Mouse (Mus musculus): ENCODE measurements at regions not wholly inside any gene's neighbourhood (a gene's known extent, or its start where the extent isn't known, plus 50 kb on each side); places are given as distances from the start of the nearest gene placed in this dataset.

DNA sequence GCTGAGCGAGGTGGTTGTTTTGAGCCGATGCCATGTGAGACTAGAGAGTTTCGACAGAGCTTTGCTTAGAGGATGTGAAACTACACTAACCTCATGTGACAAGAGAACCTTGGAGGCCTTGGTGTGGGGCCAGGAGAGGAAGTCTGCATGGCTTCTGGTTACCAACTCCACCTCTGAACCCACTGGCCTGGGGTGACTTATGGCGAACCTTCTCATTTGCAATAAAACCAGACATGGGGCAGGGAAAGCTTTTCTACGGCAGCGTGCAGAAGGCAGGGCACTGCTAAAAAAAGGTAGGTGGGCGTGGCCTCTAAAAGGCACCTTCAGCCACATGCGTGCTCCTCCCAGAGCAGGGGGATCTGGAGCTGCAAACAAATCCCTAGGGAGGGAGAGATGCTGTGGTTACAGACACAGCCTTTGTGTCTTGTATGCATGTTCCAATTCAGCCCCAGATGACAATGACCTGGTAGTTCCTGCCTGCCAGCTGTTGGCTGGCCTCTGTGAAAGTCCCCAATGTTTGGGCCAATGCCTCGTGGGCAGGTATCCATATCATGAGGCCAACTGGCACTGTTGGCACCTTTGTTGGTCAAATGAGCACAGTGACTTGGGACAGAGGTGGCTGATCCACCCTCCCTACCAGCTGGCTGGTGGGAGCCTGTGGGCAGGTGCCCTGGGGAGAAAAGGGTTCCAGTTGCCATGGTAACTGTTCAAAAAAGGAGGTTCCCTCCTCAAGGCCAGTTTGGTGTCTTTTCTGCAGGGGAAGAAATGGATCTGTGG, 127.5 kb upstream of the Map3k1 start:
- intact Hi-C loops (cut with DNase I), result no loop called here
- DNase-seq (ENCODE audit: low spot score in 2 of 2), result peak; percentile 7 to 19

GRCm38 (mm10) chr13:111936983-111937382, 128.2 kb upstream of the Map3k1 start:
- intact Hi-C loops (cut with DNase I), result no loop called here
- DNase-seq (ENCODE audit: low spot score in 2 of 2), result no peak

DNA sequence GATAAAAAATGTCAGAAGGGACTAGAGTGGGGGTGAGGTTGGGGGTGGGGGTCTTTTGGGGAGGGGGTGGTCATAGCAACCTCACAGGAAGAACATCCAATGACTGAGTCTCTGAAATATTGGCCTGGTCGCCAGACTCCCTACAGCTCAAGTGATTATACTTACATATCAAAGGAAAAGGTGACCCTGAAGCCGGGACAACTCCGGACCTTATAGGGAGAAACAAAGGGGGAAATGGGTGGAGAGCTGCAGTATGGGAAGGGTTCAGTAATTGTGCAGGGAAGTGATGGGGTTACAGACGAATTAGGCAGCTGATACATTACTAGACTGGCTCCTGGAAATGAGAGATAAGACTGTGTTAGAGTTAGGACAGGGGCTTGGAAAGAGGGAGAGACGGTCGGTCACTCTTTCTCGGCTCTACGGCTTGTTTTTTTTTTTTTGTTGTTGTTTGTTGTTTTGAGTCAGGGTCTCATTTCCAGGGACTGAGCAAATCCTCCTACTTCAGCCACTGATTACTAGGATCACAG, 130.2 kb upstream of the Map3k1 start:
- intact Hi-C loops (cut with DNase I), result no loop called here
- DNase-seq (ENCODE audit: low spot score in 2 of 2), result no peak

GRCm38 (mm10) chr13:111939534-111940115, 130.8 kb upstream of the Map3k1 start:
- intact Hi-C loops (cut with DNase I), result no loop called here
- DNase-seq (ENCODE audit: low spot score in 2 of 2), result no peak

DNA sequence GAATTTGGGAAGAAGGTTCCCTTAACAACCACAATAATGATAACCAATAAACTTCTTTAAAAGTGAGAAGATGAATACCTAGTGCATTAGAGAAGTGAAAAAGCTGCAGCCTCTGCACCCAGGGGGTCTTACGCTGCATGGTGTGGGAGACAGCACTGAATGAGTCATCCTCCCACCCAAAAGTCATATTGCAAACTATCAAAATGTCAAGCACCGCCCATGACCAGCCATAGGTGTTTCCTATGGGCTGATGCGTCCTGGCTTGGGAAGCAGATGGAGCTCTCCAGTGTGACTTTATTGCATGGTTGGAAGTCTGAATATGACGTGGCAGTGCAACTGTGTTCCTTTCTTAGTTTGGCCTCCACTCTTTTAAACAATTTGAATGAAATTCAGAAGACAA, 131.5 kb upstream of the Map3k1 start:
- intact Hi-C loops (cut with DNase I), result no loop called here
- no peak for DNase-seq (ENCODE audit: low spot score in 2 of 2)

GRCm38 (mm10) chr13:111940796-111941513, 132.2 kb upstream of the Map3k1 start:
- DNase-seq (ENCODE audit: low spot score in 2 of 2), result no peak
- intact Hi-C loops (cut with DNase I), result no loop called here

DNA sequence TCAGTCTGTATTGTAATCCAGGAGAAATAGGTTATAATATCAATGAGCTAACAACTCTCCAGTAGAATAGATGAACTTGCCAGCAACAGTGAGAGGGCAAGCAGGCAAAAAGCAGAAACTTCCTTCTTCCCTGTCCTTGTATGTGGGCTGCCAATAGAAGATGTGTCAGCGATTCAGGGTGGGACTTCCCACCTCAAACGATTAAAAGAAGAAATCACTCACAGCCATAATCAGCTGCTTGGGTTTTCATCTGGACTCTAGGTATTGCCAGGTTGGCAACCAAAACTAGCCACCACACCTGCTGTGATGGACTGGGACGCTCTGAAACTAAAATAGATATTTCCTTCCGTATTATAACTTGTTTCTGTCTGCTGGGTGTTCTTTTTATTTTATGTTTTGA, 133.2 kb upstream of the Map3k1 start:
- no peak for DNase-seq (ENCODE audit: low spot score in 2 of 2)
- intact Hi-C loops (cut with DNase I), result no loop called here

DNA sequence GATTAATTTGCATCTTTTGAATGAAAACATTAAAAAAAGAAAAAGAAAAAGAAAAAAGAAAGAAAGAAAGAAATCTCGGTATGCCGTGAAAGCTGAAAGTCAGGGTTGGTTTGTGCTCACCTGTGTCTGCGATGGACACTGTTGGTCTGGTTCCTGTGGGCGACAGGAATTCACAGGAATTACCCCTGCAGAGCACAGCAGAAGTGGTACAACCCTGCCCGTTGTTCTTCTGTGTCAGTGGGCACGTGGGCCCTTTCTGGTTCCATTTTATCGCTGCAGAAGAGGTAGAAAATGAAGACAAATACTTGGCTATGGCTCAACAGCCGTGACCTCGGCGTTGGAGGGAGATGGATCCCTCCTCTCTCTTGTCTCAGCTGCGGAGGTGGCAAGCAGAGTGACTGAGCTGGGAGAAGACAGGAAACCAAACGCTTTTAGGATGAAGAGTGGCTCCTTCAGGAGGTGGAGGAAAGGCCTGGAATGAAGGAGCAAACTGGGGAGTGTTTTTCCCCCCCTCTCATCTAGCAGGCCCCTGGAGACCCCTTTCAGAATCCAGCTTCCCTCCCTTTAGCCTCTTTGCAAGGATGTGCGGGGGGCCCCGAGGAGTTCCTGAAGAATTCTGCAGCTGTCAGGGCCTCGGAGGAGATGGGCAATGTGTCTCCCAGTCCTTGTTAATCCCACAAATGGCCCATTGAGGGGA, 134.7 kb upstream of the Map3k1 start:
- intact Hi-C loops (cut with DNase I), result no loop called here
- no peak for DNase-seq (ENCODE audit: low spot score in 2 of 2)

DNA sequence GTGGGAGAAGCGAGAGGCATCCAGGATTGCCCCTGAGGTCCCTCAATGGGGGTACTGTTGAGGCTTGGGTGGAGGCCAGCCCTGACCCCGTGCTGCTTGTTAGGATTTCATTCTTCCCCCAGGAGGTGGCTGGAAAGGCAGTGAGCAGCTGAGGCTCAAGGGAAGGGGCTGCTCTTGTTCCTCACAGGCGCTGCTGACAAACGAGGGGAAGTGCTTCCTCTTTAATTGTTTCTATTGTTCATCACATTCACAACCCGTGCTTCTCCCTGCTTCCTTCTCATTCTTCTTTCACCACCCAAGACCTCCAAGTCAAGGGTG, 135.3 kb upstream of the Map3k1 start:
- DNase-seq (ENCODE audit: low spot score in 2 of 2), result peak; percentile 15
- intact Hi-C loops (cut with DNase I), result no loop called here

GRCm38 (mm10) chr13:111946271-111946670, 137.5 kb upstream of the Map3k1 start:
- intact Hi-C loops (cut with DNase I), result no loop called here
- DNase-seq (ENCODE audit: low spot score in 2 of 2), result no peak

- intact Hi-C loops (cut with DNase I), result no loop called here
- no peak for DNase-seq (ENCODE audit: low spot score in 2 of 2)
These were observed 138.0 kb upstream of the Map3k1 start for GRCm38 (mm10) chr13:111946811-111947210.

DNA sequence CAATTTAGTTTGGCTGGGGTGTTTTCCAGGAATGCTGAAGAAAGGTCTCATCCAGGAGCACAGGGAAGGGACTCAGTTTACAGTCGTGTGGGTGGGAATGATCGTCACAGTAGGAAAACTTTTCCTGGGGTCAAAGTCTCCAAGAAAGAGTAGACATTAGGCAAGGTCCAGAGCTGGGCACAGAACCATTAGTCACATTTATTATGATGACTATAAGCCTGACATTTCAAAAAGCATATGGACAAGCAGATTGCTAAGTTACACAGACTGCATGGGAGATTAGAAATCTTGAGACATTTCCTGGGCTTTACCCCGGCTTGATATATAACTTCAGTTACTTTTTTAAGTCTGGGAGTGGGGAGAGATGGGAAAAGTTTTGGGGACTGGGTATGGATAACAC, 139.6 kb upstream of the Map3k1 start:
- intact Hi-C loops (cut with DNase I), result no loop called here
- no peak for DNase-seq (ENCODE audit: low spot score in 2 of 2)

DNA sequence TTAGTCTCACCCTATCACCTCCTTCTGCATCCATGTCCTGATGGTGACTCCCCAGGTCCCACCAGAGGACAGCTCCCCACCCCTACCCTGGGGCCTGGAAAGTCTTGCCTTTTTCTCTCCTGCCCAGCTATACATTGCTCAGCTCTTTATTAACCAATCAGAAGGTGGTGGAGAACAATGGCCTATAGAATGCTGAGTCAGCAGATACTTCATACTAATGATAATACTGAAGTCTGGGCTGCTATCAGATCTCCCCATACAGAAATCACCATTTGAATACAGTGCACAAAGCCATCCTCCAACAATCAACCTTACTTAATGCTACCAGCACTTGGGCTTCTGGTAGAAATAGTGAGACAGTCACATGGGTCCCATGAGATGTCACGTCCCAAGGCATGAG, 141.2 kb upstream of the Map3k1 start:
- DNase-seq (ENCODE audit: low spot score in 2 of 2), result no peak
- intact Hi-C loops (cut with DNase I), result no loop called here

GRCm38 (mm10) chr13:111953860-111954519, 145.2 kb upstream of the Map3k1 start:
- intact Hi-C loops (cut with DNase I), result no loop called here
- DNase-seq (ENCODE audit: low spot score in 2 of 2), result no peak

GRCm38 (mm10) chr13:111954520-111954884, 145.7 kb upstream of the Map3k1 start:
- peak in 1 of 2 experiments; percentile 3 for DNase-seq (ENCODE audit: low spot score in 2 of 2)
- intact Hi-C loops (cut with DNase I), result no loop called here

DNA sequence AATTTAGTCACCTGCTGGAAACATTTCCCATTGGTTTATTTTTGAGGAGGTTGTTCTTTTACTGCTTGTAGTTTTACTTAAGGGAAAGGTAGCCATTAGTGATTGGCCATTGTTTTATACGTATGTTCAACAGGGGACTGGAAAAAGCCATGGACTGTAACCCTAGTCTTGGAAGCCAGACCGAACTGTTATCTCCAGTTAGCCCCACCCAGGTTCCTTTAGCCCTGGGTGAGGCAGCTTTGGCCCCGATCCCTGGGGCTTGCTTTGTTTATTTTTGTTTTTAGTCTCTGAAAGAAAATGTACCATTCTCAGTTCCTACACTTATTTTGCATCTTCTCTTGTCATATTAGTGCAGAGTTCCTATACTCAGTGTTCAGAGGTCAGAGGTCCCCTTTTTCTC, 148.3 kb upstream of the Map3k1 start:
- no peak for DNase-seq (ENCODE audit: low spot score in 2 of 2)
- intact Hi-C loops (cut with DNase I), result no loop called here

DNA sequence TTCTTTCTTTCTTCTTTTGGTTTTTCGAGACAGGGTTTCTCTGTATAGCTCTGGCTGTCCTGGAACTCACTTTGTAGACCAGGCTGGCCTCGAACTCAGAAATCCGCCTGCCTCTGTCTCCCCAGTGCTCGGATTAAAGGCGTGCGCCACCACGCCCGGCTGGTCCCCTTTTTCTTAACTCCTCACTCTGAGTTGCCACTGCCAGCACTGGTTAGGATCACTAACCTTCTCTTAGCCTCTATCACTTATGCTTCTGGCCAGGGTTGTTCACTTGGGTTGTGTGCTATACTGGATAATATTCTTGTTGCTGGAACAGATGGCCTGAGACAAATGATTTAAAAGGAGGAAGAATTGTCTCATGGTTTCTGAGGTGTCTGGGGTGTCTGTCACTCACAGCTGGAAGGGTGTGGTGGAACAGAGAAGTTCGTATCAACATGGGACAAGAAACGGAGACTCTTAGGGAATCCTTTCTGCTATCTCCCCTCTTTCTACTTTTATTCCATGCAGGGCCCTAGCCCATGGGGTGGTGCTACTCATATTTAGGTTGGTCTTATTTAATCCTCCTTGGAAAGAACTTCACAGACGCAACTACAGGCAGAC, 149.0 kb upstream of the Map3k1 start:
- intact Hi-C loops (cut with DNase I), result no loop called here
- DNase-seq (ENCODE audit: low spot score in 2 of 2), result no peak

GRCm38 (mm10) chr13:111958421-111958820, 149.6 kb upstream of the Map3k1 start:
- intact Hi-C loops (cut with DNase I), result no loop called here
- DNase-seq (ENCODE audit: low spot score in 2 of 2), result no peak

GRCm38 (mm10) chr13:111960036-111960435, 151.2 kb upstream of the Map3k1 start:
- intact Hi-C loops (cut with DNase I), result no loop called here
- DNase-seq (ENCODE audit: low spot score in 2 of 2), result no peak

DNA sequence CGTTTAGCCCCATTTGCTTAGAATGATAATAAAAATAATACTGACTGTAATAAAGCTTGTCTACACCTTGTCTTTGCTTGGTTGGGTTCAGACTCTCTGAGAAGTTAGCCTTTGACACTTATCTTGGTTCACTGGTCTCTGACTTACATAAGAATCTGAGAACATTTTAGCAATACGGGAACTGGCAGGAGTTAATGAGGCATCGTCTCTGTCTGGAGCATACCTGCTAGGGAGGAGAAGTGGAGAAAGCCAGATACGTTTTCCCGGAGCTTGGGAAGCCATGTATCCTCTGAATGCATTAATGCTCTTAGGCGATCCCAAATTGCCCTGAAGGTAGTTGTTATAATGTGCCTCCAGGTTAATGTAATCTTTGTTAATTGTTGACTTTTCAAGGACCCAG, 152.6 kb upstream of the Map3k1 start:
- intact Hi-C loops (cut with DNase I), result no loop called here
- DNase-seq (ENCODE audit: low spot score in 2 of 2), result no peak

Measured in left cerebral cortex, postnatal 36 days (tissue).